Mouse (Mus musculus) liver, postnatal 0 days (tissue): ENCODE measurements around the gene Rem1. TPM values are rescaled to one million over a fixed set of nuclear protein-coding genes. Genes with fewer than 3 reads are reported as not detected.

Experiments used
- ATAC-seq: fragments of 200-750 bp; cut with Nextera tagmentation; 2 replicates; pipeline ENCODE4 v1.8.0; 2017; ENCODE audit warnings: mild to moderate bottlenecking, moderate library complexity
- DNase-seq: peaks from one replicate; pipeline ENCODE4 v3.0.0-alpha.2; 2016
- H3K27ac ChIP-seq: fragments of 300-500 bp; sonication (generic); 2 replicates; pipeline ENCODE4 v1.5.1; 2014; ENCODE audit warnings: antibody characterized with exemption, moderate library complexity, mild to moderate bottlenecking, low read depth
- H3K27me3 ChIP-seq: fragments of 300-500 bp; sonication (generic); 2 replicates; pipeline ENCODE4 v1.6.1; 2014; ENCODE audit warnings: low read length, control low read depth, mixed read lengths; ENCODE audit not compliant: insufficient read depth
- H3K36me3 ChIP-seq: fragments of 300-500 bp; sonication (generic); replicated peaks from 2 replicates; pipeline ENCODE4 v1.6.1; 2014; ENCODE audit warnings: mild to moderate bottlenecking, control low read depth, low read length, moderate library complexity, mixed read lengths; ENCODE audit not compliant: insufficient read depth
- H3K4me1 ChIP-seq: fragments of 300-500 bp; sonication (generic); 2 replicates; pipeline ENCODE4 v1.6.1; 2014; ENCODE audit warnings: antibody characterized with exemption, mild to moderate bottlenecking, control low read depth; ENCODE audit not compliant: insufficient read depth
- H3K4me2 ChIP-seq: fragments of 300-500 bp; sonication (generic); 2 replicates; pipeline ENCODE4 v1.6.1; 2014; ENCODE audit warnings: low read depth, mild to moderate bottlenecking, low read length, moderate library complexity, mixed read lengths
- H3K4me3 ChIP-seq: fragments of 300-500 bp; sonication (generic); 2 replicates; pipeline ENCODE4 v1.5.1; 2014; ENCODE audit warnings: low read depth, low read length
- H3K9ac ChIP-seq: fragments of 300-500 bp; sonication (generic); replicated peaks from 2 replicates; pipeline ENCODE4 v1.6.1; 2014; ENCODE audit warnings: mild to moderate bottlenecking, moderate library complexity
- H3K9me3 ChIP-seq: fragments of 300-500 bp; sonication (generic); 2 replicates; pipeline ENCODE4 v1.6.1; 2016; ENCODE audit warnings: mild to moderate bottlenecking, control low read depth, low read length, mixed read lengths
- CTCF ChIP-seq: sonication (generic); IDR thresholded peaks from 2 replicates; pipeline ENCODE4 v1.5.1; 2016; ENCODE audit warnings: antibody characterized with exemption, low read depth
- EP300 ChIP-seq: IDR thresholded peaks from 2 replicates; pipeline ENCODE4 v1.6.1; 2016; ENCODE audit warnings: antibody characterized with exemption, low read depth, mild to moderate bottlenecking
- WGBS: fragments of 180-500 bp; shearing (Covaris S2); extraction: QIAGEN DNeasy Blood & Tissue Kit; methylation state at CpG from one replicate; pipeline ENCODE4 v1.1.7; 2014; ENCODE audit not compliant: insufficient replicate concordance; 5-methylcytosine and 5-hydroxymethylcytosine counted together
- polyA plus RNA-seq: library from polyadenylated mRNA; unstranded; fragments of >200 nt; fragmentation: Nextera tagmentation; extraction: Ambion mirVana; gene quantifications from 2 replicates; pipeline ENCODE4 v1.2.1, GENCODE M21; 2015

Rem1 gene
- polyA plus RNA-seq, 1 experiment from 2014 or later, result 1.6 TPM

- 58% methylated on average over 3 of the region's 3 CpGs for WGBS
- Histone ChIP-seq H3K4me2 (no peak overlapping the region), H3K4me1 (peaks cover 3% of the 10 kb centered on the region; the same call in 1 of the 2 replicates), H3K9ac (no peak overlapping the region), H3K9me3 (no peaks in the 10 kb centered on the region), H3K27ac (no peak overlapping the region), H3K4me3 (no peak overlapping the region), H3K36me3 (peaks cover 76% of the 10 kb centered on the region), H3K27me3 (no peaks in the 10 kb centered on the region)
- ATAC-seq (no peak; the same call in 1 of the 2 replicates), DNase-seq (no peak)
- peak; percentile 77 for TF ChIP-seq CTCF
- TF ChIP-seq EP300, result no peak
These were observed 51.6 kb downstream of the Rem1 start for GRCm38 (mm10) chr2:152678302-152678701.

DNA sequence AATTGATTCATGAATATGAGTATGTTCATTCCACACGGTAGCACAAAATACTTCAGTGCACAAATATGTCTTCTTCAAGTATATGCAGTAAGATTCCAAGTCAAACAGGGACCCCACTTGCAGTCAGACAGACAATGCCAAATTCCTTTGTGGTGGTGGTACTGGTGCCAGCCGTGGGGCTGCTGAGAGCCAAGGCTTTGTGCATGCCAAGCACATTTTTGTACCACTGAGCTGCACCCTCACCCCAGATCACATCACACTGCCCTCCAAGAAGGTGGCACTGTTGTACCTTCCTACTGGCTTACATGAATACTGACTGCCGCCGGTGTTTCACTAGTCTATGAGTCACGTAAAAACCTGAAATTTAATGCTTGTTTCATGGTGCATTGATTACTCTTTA lies 52.2 kb downstream of the Rem1 start:
- H3K4me1 ChIP-seq, result 0 out of 2 replicates have a peak, but pooled peaks cover 3% of the 10 kb centered on the region
- no peaks in the 10 kb centered on the region for H3K27me3 ChIP-seq
- no peak overlapping the region for H3K4me3 ChIP-seq
- no peaks in the 10 kb centered on the region for H3K9me3 ChIP-seq
- WGBS, result 88% methylated on average over 5 of the region's 5 CpGs
- H3K36me3 ChIP-seq, result peaks cover 82% of the 10 kb centered on the region
- no peak for TF ChIP-seq CTCF
- no peak for TF ChIP-seq EP300
- no peak overlapping the region for H3K9ac ChIP-seq
- no peak for DNase-seq
- ATAC-seq, result no peak
- H3K27ac ChIP-seq, result no peak overlapping the region
- no peak overlapping the region for H3K4me2 ChIP-seq

- Histone ChIP-seq H3K27ac (no peak overlapping the region), H3K9me3 (no peaks in the 10 kb centered on the region), H3K36me3 (peaks cover 88% of the 10 kb centered on the region), H3K4me2 (no peak overlapping the region), H3K4me3 (no peak overlapping the region), H3K4me1 (no peaks in the 10 kb centered on the region), H3K9ac (no peak overlapping the region), H3K27me3 (no peaks in the 10 kb centered on the region)
- DNase-seq (no peak), ATAC-seq (no peak)
- WGBS, result 80% methylated on average over 8 of the region's 8 CpGs
- TF ChIP-seq CTCF, result no peak
- no peak for TF ChIP-seq EP300
These were observed 53.1 kb downstream of the Rem1 start for GRCm38 (mm10) chr2:152679701-152680355.

GRCm38 (mm10) chr2:152683086-152683485 lies 56.3 kb downstream of the Rem1 start:
- H3K4me2 ChIP-seq, result no peak overlapping the region
- no peaks in the 10 kb centered on the region for H3K27me3 ChIP-seq
- no peak for TF ChIP-seq EP300
- TF ChIP-seq CTCF, result no peak
- H3K27ac ChIP-seq, result no peak overlapping the region
- H3K4me3 ChIP-seq, result no peak overlapping the region
- H3K4me1 ChIP-seq, result no peaks in the 10 kb centered on the region
- ATAC-seq, result no peak
- H3K9ac ChIP-seq, result no peak overlapping the region
- no peaks in the 10 kb centered on the region for H3K9me3 ChIP-seq
- peaks cover 85% of the 10 kb centered on the region for H3K36me3 ChIP-seq
- no peak for DNase-seq
- 85% methylated on average over 5 of the region's 5 CpGs for WGBS

Other genes with a start within 250 kb of the Rem1 start
- 1.2 and 1.3 TPM in 2 replicates for gene Sox12, start 228.9 kb upstream of the Rem1 start, polyA plus RNA-seq
- gene Zcchc3, start 211.9 kb upstream of the Rem1 start, polyA plus RNA-seq, result 6.4 and 7.4 TPM in 2 replicates
- gene 6820408C15Rik, start 211.4 kb upstream of the Rem1 start, polyA plus RNA-seq, result 0.13 and 0.42 TPM in 2 replicates
- gene Defb23, start 162.3 kb upstream of the Rem1 start, polyA plus RNA-seq, result not detected in 2 replicates
- not detected in 2 replicates for gene Defb20, start 149.9 kb upstream of the Rem1 start, polyA plus RNA-seq
- gene Defb22, start 136.8 kb upstream of the Rem1 start, polyA plus RNA-seq, result not detected in 2 replicates
- not detected in 2 replicates for gene Defb26, start 115.3 kb upstream of the Rem1 start, polyA plus RNA-seq
- gene Defb28, start 108.7 kb upstream of the Rem1 start, polyA plus RNA-seq, result not detected in 2 replicates
- gene Defb29, start 86.9 kb upstream of the Rem1 start, polyA plus RNA-seq, result not detected in 2 replicates
- not detected in 2 replicates for gene Gm17416, start 57.6 kb upstream of the Rem1 start, polyA plus RNA-seq
- not detected in 2 replicates for gene Defb21, start 54.2 kb upstream of the Rem1 start, polyA plus RNA-seq
- gene Defb19, start 46.6 kb upstream of the Rem1 start, polyA plus RNA-seq, result not detected in 2 replicates
- gene Defb45, start 27.6 kb upstream of the Rem1 start, polyA plus RNA-seq, result not detected in 2 replicates
- not detected in 2 replicates for gene Defb36, start 22.6 kb upstream of the Rem1 start, polyA plus RNA-seq
- 0.49 TPM in 1 of 2 replicates, not detected in the other for gene Defb25, start 3.9 kb upstream of the Rem1 start, polyA plus RNA-seq
- 61.0 and 63.8 TPM in 2 replicates for gene H13, start 42.5 kb downstream of the Rem1 start, polyA plus RNA-seq
- gene Mcts2, start 60.1 kb downstream of the Rem1 start, polyA plus RNA-seq, result 12.8 TPM in 2 replicates
- gene Id1, start 109.3 kb downstream of the Rem1 start, polyA plus RNA-seq, result 39.7 and 40.4 TPM in 2 replicates
- gene Cox4i2, start 127.2 kb downstream of the Rem1 start, polyA plus RNA-seq, result 0.56 and 1.0 TPM in 2 replicates
- gene Bcl2l1, start 204.8 kb downstream of the Rem1 start, polyA plus RNA-seq, result 84.2 and 84.4 TPM in 2 replicates
- gene Tpx2, start 221.0 kb downstream of the Rem1 start, polyA plus RNA-seq, result 20.7 and 25.8 TPM in 2 replicates